Mouse (Mus musculus): ENCODE results near the gene Mark4.

GRCm38 (mm10) chr7:19400946-19401345 is 57.7 kb downstream of the Mark4 start:
- TF ChIP-seq POLR2A (IDR thresholded peaks at IDR 0.05; ENCODE audit: borderline replicate concordance, extremely low read depth, low read depth, low read length) (no peak), CTCF (IDR thresholded peaks at IDR 0.05; ENCODE audit: insufficient read depth, low read length) (no peak)
